Mouse (Mus musculus) B cell, adult 2 months (primary cell): ENCODE results near the gene Kcnj5.

ENCODE experiments used
- DNase-seq, 2 experiments: peaks; one replicate each; pipeline ENCODE4 v3.0.0; 2022

Gene Kcnj5

DNA sequence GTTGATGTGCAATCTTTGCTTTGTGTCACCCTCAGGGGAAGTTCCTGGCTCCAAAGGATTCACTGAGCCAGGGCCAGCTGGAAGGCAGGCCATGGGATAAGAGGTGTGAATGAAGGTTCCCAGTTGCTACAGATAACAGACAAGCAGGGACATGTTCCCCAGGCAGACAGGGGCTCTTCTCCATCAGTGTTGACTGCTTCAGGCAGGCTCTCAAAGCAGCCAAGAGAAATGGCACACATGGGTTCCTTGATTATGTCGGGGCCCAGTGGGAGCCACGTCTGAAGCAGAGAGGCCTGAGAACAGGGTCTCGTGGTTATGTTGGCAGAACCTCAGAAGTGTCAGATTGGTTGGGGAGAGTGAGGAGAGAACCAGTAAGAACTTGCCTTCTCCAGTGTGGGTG, 30.1 kb downstream of the Kcnj5 start:
- no peak for DNase-seq

DNA sequence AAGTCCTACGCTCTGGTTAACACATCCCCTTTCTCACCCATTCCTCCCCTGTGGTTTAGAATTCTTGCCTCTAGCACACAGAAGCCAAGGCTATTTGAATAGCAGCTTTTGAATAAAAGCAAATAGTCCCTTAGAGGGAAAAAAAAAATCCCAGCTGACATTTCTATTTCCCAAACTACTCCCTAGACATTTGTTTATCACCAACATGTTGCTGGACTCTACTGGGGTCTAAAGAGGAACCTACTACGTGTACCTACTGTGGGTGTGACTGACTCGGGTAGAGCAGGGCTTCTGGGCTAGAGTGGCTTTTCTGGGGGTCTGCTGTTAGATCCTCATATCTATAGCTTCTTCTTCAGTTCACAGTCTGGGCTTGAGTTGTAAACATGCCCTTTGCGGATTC, 31.9 kb downstream of the Kcnj5 start:
- DNase-seq, result no peak

DNA sequence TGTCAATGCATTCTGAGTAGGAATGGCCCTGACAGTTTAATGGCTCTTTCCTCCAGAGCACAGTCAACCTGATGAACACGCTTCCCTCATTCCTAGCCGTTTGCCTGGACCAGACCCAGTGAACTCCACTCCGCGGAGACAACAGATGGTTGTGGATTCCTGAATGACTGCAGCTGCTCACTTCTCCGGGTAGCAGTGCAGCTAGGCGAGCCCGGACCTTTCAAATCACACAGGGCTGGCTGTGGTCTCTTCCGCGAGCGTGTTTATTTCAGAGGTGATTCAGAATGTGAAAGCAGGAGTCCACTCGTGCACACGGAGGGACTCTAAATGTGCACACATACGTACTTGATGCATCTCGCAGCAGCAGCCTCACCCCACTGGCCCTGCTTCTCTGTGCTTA, 32.4 kb downstream of the Kcnj5 start:
- no peak for DNase-seq

DNA sequence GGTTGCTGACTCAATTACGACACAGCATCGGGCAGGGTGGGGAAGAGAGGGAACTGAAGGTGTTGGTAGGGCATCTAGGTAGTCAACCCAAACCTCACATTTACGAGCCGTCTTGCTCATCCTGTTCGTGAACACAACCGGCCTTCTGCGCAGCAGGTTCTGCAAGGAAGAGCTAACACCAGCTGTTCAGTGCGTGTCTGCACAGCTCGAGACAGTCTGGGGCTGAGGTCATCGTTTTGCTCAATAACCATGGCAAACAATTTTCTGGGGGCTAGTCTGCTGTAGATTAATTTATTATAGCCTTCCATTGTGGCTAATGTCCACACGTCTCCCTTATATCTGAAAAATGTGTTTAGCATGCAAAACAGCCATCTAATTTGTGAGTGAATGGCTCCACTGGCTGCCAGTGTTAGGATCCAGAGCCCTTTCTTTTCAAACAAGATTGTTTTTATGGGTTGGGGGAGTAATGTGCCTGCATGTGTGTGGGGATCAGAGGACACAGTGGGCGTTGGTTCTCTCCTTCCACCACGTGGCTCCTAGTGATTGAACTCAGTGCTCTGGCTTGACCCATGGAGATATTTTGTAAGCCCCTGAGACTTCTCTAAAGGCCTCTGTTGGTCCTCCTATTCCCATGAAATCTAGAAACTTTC, 41.5 kb downstream of the Kcnj5 start:
- no peak for DNase-seq

DNA sequence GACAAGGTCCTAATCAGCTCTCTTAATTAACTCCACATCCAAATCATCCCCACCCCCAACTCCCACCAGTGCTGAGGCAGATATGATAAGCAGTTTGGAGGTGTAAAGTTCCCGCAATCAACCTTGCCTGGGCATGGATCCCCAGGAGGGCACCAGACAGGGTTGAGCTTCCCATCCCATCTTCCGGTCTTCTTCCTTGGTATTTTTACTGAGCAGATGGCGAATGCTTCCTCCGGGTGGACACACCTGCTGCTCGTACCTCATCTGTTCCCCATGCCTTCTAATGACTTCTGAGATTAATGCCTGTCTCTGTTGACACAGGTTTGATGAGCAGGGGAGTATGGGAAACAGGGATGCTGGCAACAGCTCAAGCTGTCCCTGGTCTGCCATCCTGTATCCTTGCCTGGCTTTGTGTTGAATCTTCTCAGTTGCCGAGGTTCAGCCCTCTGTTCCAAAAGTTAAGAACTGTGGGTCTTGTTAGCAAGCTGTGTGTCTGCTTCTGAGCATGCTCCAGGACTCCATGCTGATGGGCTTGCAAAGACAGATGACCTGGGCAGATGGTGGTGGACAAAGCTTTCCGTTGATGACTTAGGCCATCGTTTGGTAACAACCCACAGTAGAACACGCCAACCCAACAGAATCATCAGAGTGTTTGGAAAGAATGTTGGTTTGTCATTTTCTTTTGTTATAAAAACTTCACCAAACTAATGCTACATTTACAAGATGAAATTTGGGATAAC, 48.9 kb downstream of the Kcnj5 start:
- DNase-seq, result no peak

DNA sequence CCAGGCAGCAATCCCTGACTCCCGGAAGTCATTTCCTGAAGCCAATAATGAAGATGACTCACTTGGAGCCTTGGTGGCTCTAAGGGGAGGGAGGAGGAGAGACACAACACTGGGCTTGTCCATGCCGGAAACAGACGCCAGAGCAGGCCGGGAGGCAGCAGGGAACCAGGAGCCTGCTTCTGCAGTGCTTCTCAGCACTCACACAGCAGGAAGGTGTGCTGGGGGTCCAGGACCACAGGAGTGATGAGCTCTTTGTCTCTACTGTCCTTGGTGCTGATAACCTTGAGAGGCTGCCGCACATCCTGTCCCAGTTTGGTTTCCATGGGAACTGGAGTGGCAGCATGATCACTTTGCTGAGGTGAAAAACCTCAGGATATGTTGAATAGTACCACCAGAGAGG, 51.5 kb downstream of the Kcnj5 start:
- DNase-seq, result no peak

DNA sequence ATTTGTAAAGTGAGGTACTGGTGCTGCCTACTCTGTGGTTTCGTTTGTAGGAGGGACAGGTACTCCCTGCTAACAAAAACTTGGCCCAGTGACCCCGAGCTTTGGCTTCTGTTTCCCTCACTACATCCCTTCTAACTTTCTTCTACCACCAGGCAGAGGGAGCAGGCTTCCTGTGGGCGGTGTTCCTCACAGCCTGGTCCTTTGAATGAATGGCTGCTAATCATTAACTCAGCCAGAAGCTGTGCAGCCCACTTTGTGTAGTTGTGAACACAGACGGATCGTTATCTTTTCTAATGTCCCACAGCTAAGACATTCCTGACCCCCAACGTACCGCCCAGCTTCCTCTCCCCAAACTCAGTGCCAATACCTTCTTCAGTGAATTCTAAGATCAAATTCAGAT, 52.5 kb downstream of the Kcnj5 start:
- no peak for DNase-seq

DNA sequence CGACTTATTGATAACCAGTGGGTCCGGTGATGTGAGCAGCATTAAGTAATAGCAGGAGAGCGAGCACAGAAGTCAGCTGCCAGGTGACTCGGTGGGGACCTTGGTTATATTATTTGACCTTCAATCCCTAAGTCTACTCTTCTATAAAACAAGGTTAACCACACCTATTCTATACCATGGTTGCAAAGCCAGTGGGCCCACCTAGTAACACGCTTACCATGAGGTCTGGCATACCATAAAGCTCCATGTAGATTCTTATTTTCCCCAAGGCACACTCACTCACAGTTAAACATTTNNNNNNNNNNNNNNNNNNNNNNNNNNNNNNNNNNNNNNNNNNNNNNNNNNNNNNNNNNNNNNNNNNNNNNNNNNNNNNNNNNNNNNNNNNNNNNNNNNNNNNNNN, 60.6 kb downstream of the Kcnj5 start:
- DNase-seq, result no peak

DNA sequence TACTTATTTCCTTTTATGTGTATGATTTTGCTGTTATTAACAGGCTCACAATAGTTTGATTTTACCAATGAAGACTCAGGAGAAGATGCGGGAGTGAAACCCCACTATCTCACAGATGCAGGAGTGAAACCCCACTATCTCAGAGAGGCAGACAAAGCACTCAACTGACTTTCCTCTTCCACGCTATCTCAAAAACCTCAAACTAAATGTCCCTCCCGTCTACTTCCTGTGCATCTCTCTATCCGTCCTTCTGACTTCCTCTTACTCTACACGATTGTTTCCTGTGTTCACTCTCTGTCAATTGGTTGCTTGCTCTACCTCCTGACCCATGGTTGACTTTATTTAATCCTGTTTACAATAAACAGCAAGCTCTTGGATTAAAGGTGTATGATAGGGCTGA, 63.7 kb downstream of the Kcnj5 start:
- DNase-seq, result peak; percentile 7 to 13

DNA sequence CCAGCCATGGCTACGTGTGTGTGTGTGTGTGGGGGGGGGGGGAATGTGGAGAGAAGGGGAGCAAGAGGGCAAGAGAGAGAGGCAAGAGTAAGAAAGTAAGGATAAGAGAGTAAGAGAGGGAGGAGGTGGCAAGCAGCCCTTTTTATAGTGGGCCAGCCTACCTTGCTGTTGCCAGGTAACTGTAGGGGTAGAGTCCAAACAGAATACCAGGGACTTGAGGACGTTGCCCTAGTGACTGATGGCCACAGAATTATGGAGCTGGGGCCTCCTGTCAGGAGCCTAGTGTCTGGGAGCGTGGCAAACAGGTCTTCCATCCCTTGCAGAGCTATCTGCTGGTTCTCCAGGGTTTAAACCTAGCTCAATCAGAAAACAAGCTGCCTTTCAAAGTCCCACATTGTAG, 64.4 kb downstream of the Kcnj5 start:
- no peak for DNase-seq

DNA sequence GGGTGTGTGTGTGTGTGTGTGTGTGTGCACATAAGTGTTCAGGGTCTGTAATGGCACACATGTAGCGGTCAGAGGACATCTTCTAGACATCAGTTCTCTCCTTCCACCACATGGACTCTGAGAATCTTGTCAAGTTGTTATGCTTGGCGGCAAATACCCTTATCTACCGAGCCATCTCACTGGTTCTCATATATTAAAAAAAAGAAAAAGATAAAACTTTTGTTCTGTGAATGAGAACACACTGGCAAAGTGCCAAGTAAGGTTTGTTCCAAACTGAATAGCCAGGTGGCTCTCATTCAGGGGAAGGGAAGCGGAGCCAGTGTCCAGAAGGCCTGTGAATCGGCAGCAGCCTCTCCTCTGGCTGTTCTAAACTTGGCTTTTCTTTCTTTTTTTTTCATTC, 66.1 kb downstream of the Kcnj5 start:
- DNase-seq, result no peak

DNA sequence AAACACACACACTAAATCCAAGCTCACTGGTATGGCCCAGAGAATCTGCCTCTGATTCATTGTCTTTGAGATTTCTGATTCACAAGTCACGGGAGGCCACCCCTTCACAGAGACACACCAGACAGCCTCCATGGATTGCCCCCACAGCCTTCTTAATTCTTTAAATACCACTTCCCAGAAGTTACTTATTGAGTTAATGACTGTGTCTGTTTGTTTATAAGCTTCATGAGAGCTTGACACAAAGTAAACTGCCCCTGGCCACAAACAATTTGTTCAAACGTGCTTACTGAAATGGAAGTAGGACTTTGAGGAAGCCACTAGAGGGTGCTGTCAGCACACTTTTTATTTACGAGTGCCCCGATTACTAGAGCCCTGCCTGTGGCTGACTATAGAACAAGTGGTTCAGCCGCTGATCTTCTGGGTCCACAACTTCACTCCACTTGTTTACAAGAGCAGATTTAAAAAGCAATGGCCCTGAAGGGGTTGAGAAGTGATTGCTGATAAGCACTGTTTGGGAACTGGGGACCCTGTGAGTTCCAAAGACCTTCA, 72.2 kb downstream of the Kcnj5 start:
- DNase-seq, result peak; percentile 78 to 80
